Mouse (Mus musculus): ENCODE measurements at regions not wholly inside any gene's neighbourhood (a gene's known extent, or its start where the extent isn't known, plus 50 kb on each side); places are given as distances from the start of the nearest gene placed in this dataset.
A peak's percentile ranks its signal among the peaks of the same experiment; 100 is the strongest.

DNA sequence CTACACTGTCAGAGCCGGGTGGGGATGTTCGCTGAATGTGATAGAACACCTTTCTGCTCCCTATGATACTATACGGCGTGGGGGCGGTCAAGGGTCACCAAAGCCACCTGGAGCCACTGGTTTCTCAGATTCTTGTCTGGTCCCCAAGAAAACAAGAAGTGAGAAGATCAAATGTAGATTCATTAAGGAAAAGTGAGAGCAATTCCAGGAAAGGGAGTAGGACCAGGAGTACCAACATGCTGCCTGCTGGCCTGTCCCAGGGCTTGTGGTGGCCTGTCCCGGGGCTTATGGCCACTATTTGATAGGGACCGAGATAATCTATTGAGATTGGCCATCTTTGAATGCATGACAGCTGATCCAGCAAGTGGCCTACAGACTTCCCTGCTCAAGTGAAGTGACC is 58.8 kb upstream of the Fut8 start:
- DNase-seq (ENCODE audit: extremely low read depth, low read depth, low spot score), result no peak

GRCm38 (mm10) chr12:77177811-77178578 is 59.9 kb upstream of the Fut8 start:
- DNase-seq (ENCODE audit: extremely low read depth, low read depth, low spot score), result no peak

GRCm38 (mm10) chr12:77177303-77177702 is 60.6 kb upstream of the Fut8 start:
- DNase-seq (ENCODE audit: extremely low read depth, low read depth, low spot score), result no peak

DNA sequence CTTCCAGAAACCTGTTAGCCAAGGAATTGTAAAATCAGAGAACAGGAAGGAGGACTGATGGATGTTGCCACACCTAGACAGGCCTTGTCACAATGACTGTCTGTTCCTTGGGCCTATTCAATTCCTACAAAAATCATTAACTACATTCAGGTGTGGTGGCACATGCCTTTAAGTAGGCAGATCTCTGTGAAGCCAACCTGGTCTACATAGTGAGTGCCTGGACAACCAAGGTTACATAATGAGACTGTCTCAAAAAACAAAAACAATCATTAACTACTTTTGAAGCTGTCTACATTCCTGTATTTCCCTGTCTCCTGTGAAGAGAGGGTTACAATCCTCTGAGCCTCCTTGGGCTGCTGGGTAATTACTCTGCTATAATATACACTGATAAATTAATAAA is 63.9 kb upstream of the Fut8 start:
- DNase-seq (ENCODE audit: extremely low read depth, low read depth, low spot score), result no peak

- DNase-seq (ENCODE audit: extremely low read depth, low read depth, low spot score), result no peak
Observed at GRCm38 (mm10) chr12:77172540-77172939, 65.4 kb upstream of the Fut8 start.

- DNase-seq (ENCODE audit: extremely low read depth, low read depth, low spot score), result no peak
Observed at GRCm38 (mm10) chr12:77170257-77170656, 67.7 kb upstream of the Fut8 start.

DNA sequence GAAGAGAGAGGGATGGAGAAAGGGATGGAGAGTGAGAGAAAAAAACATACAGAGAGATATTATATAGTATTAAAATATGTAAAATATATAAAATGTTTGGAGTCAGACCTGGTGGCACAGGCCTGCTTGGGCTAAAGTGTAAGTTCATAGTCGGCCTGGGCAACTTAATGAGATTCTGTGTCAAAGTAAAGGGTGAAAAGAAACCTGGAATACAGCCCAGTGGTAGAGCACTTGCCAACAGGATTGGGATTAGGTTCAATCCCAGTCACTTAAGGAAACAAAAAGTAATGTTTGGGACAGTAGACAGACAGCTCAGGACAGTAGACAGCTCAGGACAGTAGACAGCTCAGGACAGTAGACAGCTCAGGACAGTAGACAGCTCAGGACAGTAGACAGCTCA is 69.6 kb upstream of the Fut8 start:
- DNase-seq (ENCODE audit: extremely low read depth, low read depth, low spot score), result no peak

DNA sequence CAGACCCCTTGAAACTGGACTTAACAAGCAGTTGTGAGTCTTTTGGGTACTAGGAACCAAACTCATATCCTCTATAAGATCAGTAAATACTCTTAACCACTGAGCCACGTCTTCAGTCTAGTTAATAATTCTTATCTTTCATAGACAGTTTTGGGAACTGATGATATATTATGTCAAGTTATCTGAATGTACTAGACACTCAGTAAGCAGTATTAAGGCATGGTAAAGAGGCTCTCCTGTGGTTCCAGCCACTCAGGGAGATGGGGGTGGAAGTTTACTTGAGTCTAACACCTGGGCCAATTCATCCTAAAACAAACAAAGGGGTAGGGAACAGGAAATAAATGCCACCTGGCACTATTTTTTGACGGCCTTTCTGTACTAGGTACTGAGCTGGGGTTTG is 81.2 kb upstream of the Fut8 start:
- no peak for DNase-seq (ENCODE audit: extremely low read depth, low read depth, low spot score)

GRCm38 (mm10) chr12:77155626-77156025 is 82.3 kb upstream of the Fut8 start:
- DNase-seq (ENCODE audit: extremely low read depth, low read depth, low spot score), result no peak

DNA sequence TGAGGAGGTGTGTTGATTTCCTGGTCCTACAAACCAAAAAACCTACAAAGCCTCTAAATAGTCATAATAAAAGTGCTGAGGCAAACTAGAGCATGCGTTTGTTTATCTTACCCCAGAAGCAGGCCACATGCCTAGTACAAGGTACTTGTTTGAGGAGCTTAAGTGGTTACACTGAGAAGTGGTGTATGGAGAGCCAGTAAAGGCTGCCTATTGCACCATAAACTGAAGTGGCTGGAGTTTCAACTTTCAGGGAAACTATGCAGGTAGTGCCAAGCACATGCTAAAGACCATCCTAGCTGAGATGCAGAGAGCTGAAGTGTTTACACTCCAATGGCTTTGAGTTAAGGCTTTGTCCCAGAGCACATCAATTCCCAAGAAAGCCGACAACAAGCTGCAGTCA is 86.5 kb upstream of the Fut8 start:
- no peak for DNase-seq (ENCODE audit: extremely low read depth, low read depth, low spot score)

- DNase-seq (ENCODE audit: extremely low read depth, low read depth, low spot score), result no peak
Observed at GRCm38 (mm10) chr12:77149835-77150234, 88.1 kb upstream of the Fut8 start.

- no peak for DNase-seq (ENCODE audit: extremely low read depth, low read depth, low spot score)
Observed at GRCm38 (mm10) chr12:77148146-77148545, 89.8 kb upstream of the Fut8 start.

GRCm38 (mm10) chr12:77143958-77144357 is 94.0 kb upstream of the Fut8 start:
- DNase-seq (ENCODE audit: extremely low read depth, low read depth, low spot score), result peak; percentile 66

GRCm38 (mm10) chr12:77143521-77143920 is 94.4 kb upstream of the Fut8 start:
- no peak for DNase-seq (ENCODE audit: extremely low read depth, low read depth, low spot score)

GRCm38 (mm10) chr12:77143105-77143504 is 94.8 kb upstream of the Fut8 start:
- no peak for DNase-seq (ENCODE audit: extremely low read depth, low read depth, low spot score)

GRCm38 (mm10) chr12:77142224-77142623 is 95.7 kb upstream of the Fut8 start:
- no peak for DNase-seq (ENCODE audit: extremely low read depth, low read depth, low spot score)

DNA sequence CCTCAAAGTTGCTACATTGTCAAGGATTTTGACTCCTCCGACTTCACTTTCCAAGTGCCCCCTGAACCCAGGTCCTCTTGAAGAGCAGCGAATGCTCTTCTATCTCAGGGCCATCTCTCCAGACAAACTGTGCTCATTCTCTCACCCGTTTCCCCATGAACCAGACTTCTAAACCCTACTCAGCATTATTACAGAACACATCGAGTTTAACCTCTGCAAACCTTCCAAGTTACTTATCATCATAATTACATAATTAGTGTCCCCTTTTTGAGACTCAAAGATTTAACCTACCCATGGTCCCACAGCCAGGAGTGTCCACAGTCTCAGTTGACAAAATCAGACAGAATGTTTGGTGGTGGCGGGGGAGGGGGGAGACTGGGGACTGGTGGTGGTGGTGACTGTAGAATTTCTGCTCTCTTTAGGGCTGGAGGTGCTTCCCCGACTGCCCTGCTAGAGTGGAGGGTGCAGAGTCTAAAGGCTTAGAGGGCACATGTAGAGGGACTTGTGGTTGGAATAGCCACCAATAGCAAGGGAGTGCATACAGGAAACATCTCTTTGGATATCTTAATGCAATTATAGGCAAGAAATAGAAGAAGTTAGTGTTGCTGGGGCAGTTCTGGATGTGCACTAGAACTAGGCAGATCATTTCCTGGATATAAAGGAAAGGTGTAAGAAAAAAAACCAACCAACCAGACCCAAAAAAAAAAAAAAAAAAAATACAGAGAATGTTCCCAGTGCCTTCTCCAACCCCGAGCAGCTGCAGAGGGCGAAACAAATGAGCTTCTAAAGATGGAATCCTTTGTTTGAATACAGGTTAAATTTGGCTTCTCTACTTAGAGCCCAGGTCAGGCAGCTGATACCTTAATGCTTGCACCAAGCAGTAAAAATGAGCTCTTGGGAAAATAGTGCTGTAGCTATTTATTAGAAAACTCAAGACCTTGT is 96.4 kb upstream of the Fut8 start:
- no peak for DNase-seq (ENCODE audit: extremely low read depth, low read depth, low spot score)

- DNase-seq (ENCODE audit: extremely low read depth, low read depth, low spot score), result no peak
Observed at GRCm38 (mm10) chr12:77140656-77141055, 97.3 kb upstream of the Fut8 start.

DNA sequence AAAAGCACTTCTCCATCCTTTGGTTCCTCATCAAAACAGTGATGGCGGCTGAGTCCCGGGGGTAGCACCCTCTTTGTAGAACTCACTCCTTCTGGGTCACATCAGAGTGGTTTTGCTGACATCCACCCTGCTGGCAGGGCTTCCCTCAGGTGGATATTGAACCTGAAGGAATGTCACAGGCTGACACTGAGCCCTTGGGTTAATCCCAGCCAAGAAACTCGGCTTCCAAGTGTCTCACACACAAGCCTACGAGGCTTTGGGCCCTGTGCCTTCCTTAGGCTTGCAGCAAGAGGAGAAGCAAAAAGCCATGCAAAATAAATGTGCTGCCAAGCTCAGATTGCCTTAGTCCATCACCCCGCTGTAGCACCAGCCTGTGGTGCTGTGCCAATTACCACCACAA is 97.8 kb upstream of the Fut8 start:
- peak; percentile 65 for DNase-seq (ENCODE audit: extremely low read depth, low read depth, low spot score)

GRCm38 (mm10) chr12:77139718-77140117 is 98.2 kb upstream of the Fut8 start:
- DNase-seq (ENCODE audit: extremely low read depth, low read depth, low spot score), result peak; percentile 7

GRCm38 (mm10) chr12:77138506-77139201 is 99.3 kb upstream of the Fut8 start:
- peak; percentile 37 for DNase-seq (ENCODE audit: extremely low read depth, low read depth, low spot score)
